Mouse (Mus musculus): ENCODE results near the gene Gm10277.

GRCm38 (mm10) chr11:77808051-77808465, 20.5 kb upstream of the Gm10277 start:
- TF ChIP-seq CTCF (IDR thresholded peaks at IDR 0.05; ENCODE audit: borderline replicate concordance, control insufficient read depth, extremely low read depth, insufficient read depth, low read length, poor library complexity), result no peak
- TF ChIP-seq POLR2A (IDR thresholded peaks at IDR 0.05; ENCODE audit: control insufficient read depth, extremely low read depth, insufficient read depth, low read length, poor library complexity), result no peak

Measured in thymus, adult 2 months (tissue).